Mouse (Mus musculus): ENCODE measurements around the gene Tpd52l2. TPM values are rescaled to one million over a fixed set of nuclear protein-coding genes. Genes with fewer than 3 reads are reported as not detected.

The Tpd52l2 gene
- polyA plus RNA-seq, 1 experiment from 2014 or later: 51.8 TPM

GRCm38 (mm10) chr2:181509191-181509590 lies 12.2 kb downstream of the Tpd52l2 start:
- WGBS (ENCODE audit: insufficient replicate concordance): 83% methylated on average over 2 of the region's 2 CpGs

GRCm38 (mm10) chr2:181511231-181511630 lies 14.3 kb downstream of the Tpd52l2 start:
- no peak for TF ChIP-seq EP300 (IDR thresholded peaks at IDR 0.05; ENCODE audit: low read depth)
- no peak for TF ChIP-seq CTCF (IDR thresholded peaks at IDR 0.05; ENCODE audit: low read depth)
- H3K27ac ChIP-seq (ENCODE audit: low read depth): no peak overlapping the region
- no peaks in the 10 kb centered on the region for H3K4me1 ChIP-seq (ENCODE audit: insufficient read depth)
- no peak overlapping the region for H3K4me2 ChIP-seq (ENCODE audit: low read depth, low read length)
- WGBS (ENCODE audit: insufficient replicate concordance): 90% methylated on average over 8 of the region's 8 CpGs
- no peak for ATAC-seq
- H3K4me3 ChIP-seq (ENCODE audit: low read depth, low read length): no peak overlapping the region
- H3K27me3 ChIP-seq (ENCODE audit: insufficient read depth, low read length): no peaks in the 10 kb centered on the region
- no peak for DNase-seq
- no peaks in the 10 kb centered on the region for H3K9me3 ChIP-seq (ENCODE audit: low read length)
- H3K9ac ChIP-seq (replicated peaks): no peak overlapping the region
- peaks cover 77% of the 10 kb centered on the region for H3K36me3 ChIP-seq (replicated peaks; ENCODE audit: insufficient read depth, low read length)

More at GRCm38 (mm10) chr2:181509191-181509590, 12.2 kb downstream of the Tpd52l2 start:
- DNase-seq: no peak
- TF ChIP-seq EP300 (IDR thresholded peaks at IDR 0.05; ENCODE audit: low read depth): no peak
- Histone ChIP-seq H3K4me3 (ENCODE audit: low read depth, low read length) (no peak overlapping the region), H3K4me1 (ENCODE audit: insufficient read depth) (no peaks in the 10 kb centered on the region), H3K9me3 (ENCODE audit: low read length) (no peaks in the 10 kb centered on the region), H3K9ac (replicated peaks) (no peak overlapping the region), H3K36me3 (replicated peaks; ENCODE audit: insufficient read depth, low read length) (peaks cover 76% of the 10 kb centered on the region), H3K4me2 (ENCODE audit: low read depth, low read length) (no peak overlapping the region), H3K27me3 (ENCODE audit: insufficient read depth, low read length) (no peaks in the 10 kb centered on the region), H3K27ac (ENCODE audit: low read depth) (no peak overlapping the region)
- ATAC-seq: no peak

- Histone ChIP-seq H3K36me3 (replicated peaks; ENCODE audit: insufficient read depth, low read length) (peaks cover 28% of the 10 kb centered on the region), H3K27me3 (ENCODE audit: insufficient read depth, low read length) (no peaks in the 10 kb centered on the region), H3K9ac (replicated peaks) (peak overlapping the region; percentile 99), H3K4me1 (ENCODE audit: insufficient read depth) (peaks cover 19% of the 10 kb centered on the region), H3K4me2 (ENCODE audit: low read depth, low read length) (peak overlapping the region; percentile 86), H3K27ac (ENCODE audit: low read depth) (peak overlapping the region; percentile 100), H3K9me3 (ENCODE audit: low read length) (no peaks in the 10 kb centered on the region), H3K4me3 (ENCODE audit: low read depth, low read length) (peak overlapping the region; percentile 98)
- DNase-seq (no peak), ATAC-seq (no peak)
- WGBS (ENCODE audit: insufficient replicate concordance): 69% methylated on average over 3 of the region's 3 CpGs
- no peak for TF ChIP-seq CTCF (IDR thresholded peaks at IDR 0.05; ENCODE audit: low read depth)
- TF ChIP-seq EP300 (IDR thresholded peaks at IDR 0.05; ENCODE audit: low read depth): no peak
Observed at GRCm38 (mm10) chr2:181519201-181519600, 22.3 kb downstream of the Tpd52l2 start.

DNA sequence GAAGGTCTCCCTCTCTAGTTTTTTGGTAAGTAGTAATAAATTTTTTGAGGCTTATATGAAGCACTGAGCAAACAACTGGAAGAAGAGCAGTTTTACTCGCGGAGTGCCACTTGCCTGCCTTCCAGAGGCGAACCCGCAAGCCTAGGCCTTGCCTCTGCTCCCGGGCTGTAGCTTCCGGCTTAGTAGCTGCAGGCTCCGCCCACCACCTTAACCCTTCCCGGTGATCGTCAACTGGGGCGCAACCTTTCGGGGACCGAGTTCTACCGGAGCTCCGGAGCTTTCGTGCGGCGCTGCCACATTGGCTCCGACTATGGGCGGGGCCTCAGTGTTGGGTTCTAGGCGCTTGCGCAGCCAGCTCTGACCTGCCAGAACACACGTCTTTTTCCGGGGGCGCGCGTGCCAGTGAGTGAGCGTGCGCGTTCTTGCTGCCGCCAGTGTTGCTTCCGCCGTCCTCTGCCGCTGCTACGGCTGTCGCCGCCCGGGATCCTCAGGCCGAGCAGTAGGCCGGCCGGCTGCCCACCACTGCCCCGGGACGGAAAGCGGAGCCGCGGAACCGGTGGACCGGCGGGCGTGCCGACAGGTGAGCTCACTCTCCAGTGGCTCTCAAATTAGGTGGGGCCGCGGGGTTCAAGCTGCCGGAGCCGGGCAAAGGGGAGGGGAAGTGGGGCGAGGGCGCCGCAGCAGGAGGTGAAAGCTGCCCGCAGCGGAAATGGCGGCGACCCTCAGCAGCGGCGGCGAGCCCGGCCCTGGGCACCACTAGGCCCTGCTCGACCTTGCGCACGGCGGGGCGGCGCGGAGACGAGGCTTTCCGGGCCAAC lies 23.4 kb downstream of the Tpd52l2 start, which contains the start of gene Dnajc5:
Gene Dnajc5 (plus strand): TSS at position 368 of the 818 bp plus-strand sequence.
- Histone ChIP-seq H3K36me3 (replicated peaks; ENCODE audit: insufficient read depth, low read length) (peaks cover 21% of the 10 kb centered on the region), H3K4me3 (ENCODE audit: low read depth, low read length) (peak within 1 kb of the TSS; percentile 98), H3K27me3 (ENCODE audit: insufficient read depth, low read length) (no peaks in the 10 kb centered on the region), H3K9ac (replicated peaks) (peak within 1 kb of the TSS; percentile 99), H3K4me1 (ENCODE audit: insufficient read depth) (peaks cover 19% of the 10 kb centered on the region), H3K9me3 (ENCODE audit: low read length) (no peaks in the 10 kb centered on the region), H3K27ac (ENCODE audit: low read depth) (peak within 1 kb of the TSS; percentile 100), H3K4me2 (ENCODE audit: low read depth, low read length) (peak within 1 kb of the TSS; percentile 86)
- WGBS (ENCODE audit: insufficient replicate concordance): under 1% methylated on average over 71 of the region's 74 CpGs
- peak; percentile 96 for ATAC-seq
- DNase-seq: peak; percentile 99
- TF ChIP-seq CTCF (IDR thresholded peaks at IDR 0.05; ENCODE audit: low read depth) (no peak; the same call in 1 of the 2 replicates), EP300 (IDR thresholded peaks at IDR 0.05; ENCODE audit: low read depth) (no peak; the same call in 1 of the 2 replicates)

DNA sequence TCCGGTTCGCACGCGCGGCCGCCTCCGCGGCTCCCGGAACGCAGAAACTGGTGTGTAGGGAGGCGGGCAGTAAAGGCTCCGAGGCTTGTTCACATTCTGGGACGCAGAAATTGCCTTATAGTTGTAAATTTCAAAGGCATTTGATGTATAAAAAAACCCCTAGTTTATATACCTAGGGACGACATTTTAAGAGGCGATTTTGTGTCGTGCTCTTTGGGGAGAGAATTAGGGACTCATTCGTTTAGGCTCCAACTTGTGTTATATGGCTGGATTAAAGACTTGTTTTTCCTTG lies 23.9 kb downstream of the Tpd52l2 start:
- H3K9me3 ChIP-seq (ENCODE audit: low read length): no peaks in the 10 kb centered on the region
- ATAC-seq: no peak
- no peaks in the 10 kb centered on the region for H3K27me3 ChIP-seq (ENCODE audit: insufficient read depth, low read length)
- under 1% methylated on average over 17 of the region's 17 CpGs for WGBS (ENCODE audit: insufficient replicate concordance)
- TF ChIP-seq EP300 (IDR thresholded peaks at IDR 0.05; ENCODE audit: low read depth): no peak
- TF ChIP-seq CTCF (IDR thresholded peaks at IDR 0.05; ENCODE audit: low read depth): no peak
- peak overlapping the region; percentile 86 for H3K4me2 ChIP-seq (ENCODE audit: low read depth, low read length)
- peaks cover 19% of the 10 kb centered on the region for H3K4me1 ChIP-seq (ENCODE audit: insufficient read depth)
- H3K36me3 ChIP-seq (replicated peaks; ENCODE audit: insufficient read depth, low read length): peaks cover 21% of the 10 kb centered on the region
- peak overlapping the region; percentile 98 for H3K4me3 ChIP-seq (ENCODE audit: low read depth, low read length)
- no peak for DNase-seq
- H3K9ac ChIP-seq (replicated peaks): peak overlapping the region; percentile 99
- peak overlapping the region; percentile 100 for H3K27ac ChIP-seq (ENCODE audit: low read depth)

DNA sequence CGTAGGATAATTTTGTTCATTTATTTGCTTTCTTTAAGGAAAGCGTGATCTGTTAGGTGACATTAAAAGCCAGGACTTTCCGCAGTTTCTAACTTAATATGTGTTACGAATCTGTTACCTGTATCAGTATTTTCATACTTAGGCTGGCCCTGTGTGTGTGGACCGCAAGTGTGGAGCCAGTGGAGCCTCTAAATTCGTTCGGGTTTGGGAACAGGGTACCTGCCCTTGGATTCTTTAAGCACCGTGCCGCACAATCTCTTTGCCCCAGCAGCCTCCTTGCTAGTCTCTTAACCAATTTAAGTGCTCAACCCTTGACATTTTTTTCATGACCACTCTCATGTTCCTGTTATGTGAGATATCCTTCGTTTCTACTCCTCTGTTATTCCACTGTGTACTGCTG lies 24.5 kb downstream of the Tpd52l2 start:
- DNase-seq (no peak), ATAC-seq (no peak)
- Histone ChIP-seq H3K9ac (replicated peaks) (peak overlapping the region; percentile 99), H3K4me1 (ENCODE audit: insufficient read depth) (peaks cover 19% of the 10 kb centered on the region), H3K4me2 (ENCODE audit: low read depth, low read length) (peak overlapping the region; percentile 86), H3K9me3 (ENCODE audit: low read length) (no peaks in the 10 kb centered on the region), H3K27me3 (ENCODE audit: insufficient read depth, low read length) (no peaks in the 10 kb centered on the region), H3K27ac (ENCODE audit: low read depth) (peak overlapping the region; percentile 100), H3K4me3 (ENCODE audit: low read depth, low read length) (peak overlapping the region; percentile 98), H3K36me3 (replicated peaks; ENCODE audit: insufficient read depth, low read length) (peaks cover 15% of the 10 kb centered on the region)
- no peak for TF ChIP-seq EP300 (IDR thresholded peaks at IDR 0.05; ENCODE audit: low read depth)
- TF ChIP-seq CTCF (IDR thresholded peaks at IDR 0.05; ENCODE audit: low read depth): no peak
- 36% methylated on average over 10 of the region's 10 CpGs for WGBS (ENCODE audit: insufficient replicate concordance)
